Mouse (Mus musculus) heart, adult 11 months (tissue): ENCODE data around the gene Ankdd1a.

Source experiments
- DNase-seq: peaks from one replicate; pipeline ENCODE4 v3.0.0; 2022

Gene Ankdd1a

GRCm38 (mm10) chr9:65492351-65492750 lies 27.6 kb downstream of the Ankdd1a start:
- DNase-seq, result no peak

GRCm38 (mm10) chr9:65491476-65491875 lies 28.5 kb downstream of the Ankdd1a start:
- no peak for DNase-seq

- no peak for DNase-seq
Observed at GRCm38 (mm10) chr9:65480071-65480470, 39.9 kb downstream of the Ankdd1a start.

- DNase-seq, result no peak
Observed at GRCm38 (mm10) chr9:65479158-65479557, 40.8 kb downstream of the Ankdd1a start.

GRCm38 (mm10) chr9:65472769-65473168 lies 47.2 kb downstream of the Ankdd1a start:
- no peak for DNase-seq

GRCm38 (mm10) chr9:65467686-65468085 lies 52.3 kb downstream of the Ankdd1a start:
- DNase-seq, result peak; percentile 76

GRCm38 (mm10) chr9:65465241-65465640 lies 54.8 kb downstream of the Ankdd1a start:
- DNase-seq, result no peak

GRCm38 (mm10) chr9:65464161-65464560 lies 55.8 kb downstream of the Ankdd1a start:
- peak; percentile 93 for DNase-seq

- DNase-seq, result no peak
Observed at GRCm38 (mm10) chr9:65462544-65462943, 57.4 kb downstream of the Ankdd1a start.

GRCm38 (mm10) chr9:65460732-65461442 lies 59.1 kb downstream of the Ankdd1a start, which contains the start of gene Spg21:
Spg21 (plus strand) TSS chr9:65460947.
- peak; percentile 100 for DNase-seq

GRCm38 (mm10) chr9:65460198-65460597 lies 59.8 kb downstream of the Ankdd1a start:
- no peak for DNase-seq

- peak; percentile 83 for DNase-seq
Observed at GRCm38 (mm10) chr9:65458975-65459374, 61.0 kb downstream of the Ankdd1a start.

GRCm38 (mm10) chr9:65447951-65448350 lies 72.0 kb downstream of the Ankdd1a start:
- DNase-seq, result no peak

GRCm38 (mm10) chr9:65444692-65445091 lies 75.3 kb downstream of the Ankdd1a start:
- DNase-seq, result no peak
